Mouse (Mus musculus): ENCODE data around the gene March8.

DNA sequence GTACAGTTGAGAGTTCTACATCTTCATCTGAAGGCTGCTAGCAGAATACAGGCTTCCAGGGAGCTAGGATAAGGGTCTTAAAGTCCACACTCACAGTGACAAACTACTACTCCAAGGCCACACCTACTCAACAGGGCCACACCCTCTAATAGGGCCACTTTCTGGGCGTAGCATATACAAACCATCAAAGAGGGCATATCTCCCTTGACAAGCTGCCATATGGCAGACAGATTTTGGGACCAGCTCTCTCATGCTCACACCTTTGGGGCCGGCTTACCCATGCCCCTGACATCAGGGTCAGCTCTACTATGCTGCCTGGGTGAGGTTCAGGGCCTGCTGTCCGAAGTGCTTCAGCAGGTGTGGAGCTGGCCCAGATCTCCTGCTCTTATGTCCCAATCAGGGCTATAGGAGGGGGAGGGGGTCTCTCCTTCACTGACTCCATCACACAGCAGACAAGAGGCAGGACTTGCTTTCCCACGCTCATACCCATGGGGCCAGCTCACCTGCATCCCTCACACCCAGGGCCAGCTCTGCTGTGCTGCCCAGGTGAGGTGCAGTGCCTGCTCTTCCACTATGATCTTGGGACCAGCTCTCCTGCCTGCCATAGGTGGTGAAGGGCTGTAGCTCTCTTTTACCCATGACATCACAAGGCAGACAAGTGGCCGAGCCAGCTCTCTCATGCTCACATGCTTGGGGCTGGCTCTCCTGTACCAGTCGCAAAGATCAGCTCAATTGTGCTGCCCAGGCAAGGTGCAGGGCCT is 32.6 kb downstream of the March8 start:
- TF ChIP-seq CTCF (IDR thresholded peaks at IDR 0.05; ENCODE audit: borderline replicate concordance, extremely low read depth, insufficient read depth, insufficient read length), result no peak
- no peak for TF ChIP-seq POLR2A (IDR thresholded peaks at IDR 0.05; ENCODE audit: borderline replicate concordance, extremely low read depth, insufficient read depth, insufficient read length, poor library complexity, severe bottlenecking)

All from brain, embryonic 14.5 days (tissue).